Mouse (Mus musculus): ENCODE data around the gene Mamdc2. TPM values are rescaled to one million over a fixed set of nuclear protein-coding genes. Genes with fewer than 3 reads are reported as not detected.

The Mamdc2 gene
- total and polyA plus RNA-seq, 2 experiments: 1.5 to 2.1 TPM

GRCm38 (mm10) chr19:23361124-23361523 lies 87.1 kb downstream of the Mamdc2 start:
- peak; percentile 18 for DNase-seq (ENCODE audit: extremely low read depth, low read depth, low spot score)
- Histone ChIP-seq H3K9ac (ENCODE audit: low read depth, low read length) (no peak overlapping the region), H3K4me1 (ENCODE audit: control insufficient read depth, insufficient read depth, low read length) (no peaks in the 10 kb centered on the region), H3K36me3 (ENCODE audit: control insufficient read depth, insufficient read depth, low read length) (no peaks in the 10 kb centered on the region), H3K27me3 (ENCODE audit: control insufficient read depth, insufficient read depth, low read length) (no peaks in the 10 kb centered on the region), H3K4me3 (ENCODE audit: insufficient read depth, low read depth, low read length) (no peak overlapping the region), H3K27ac (replicated peaks; ENCODE audit: insufficient read depth, low read depth, low read length) (no peak overlapping the region; the same call in 1 of the 2 replicates), H3K79me2 (ENCODE audit: control insufficient read depth, insufficient read depth, low read length) (no peaks in the 10 kb centered on the region)
- TF ChIP-seq POLR2A (IDR thresholded peaks at IDR 0.05; ENCODE audit: extremely low read depth, insufficient read depth, low read length) (no peak), CTCF (IDR thresholded peaks at IDR 0.05; ENCODE audit: low read depth, low read length) (no peak)
- 68% methylated on average over 4 of the region's 4 CpGs for WGBS

GRCm38 (mm10) chr19:23360536-23360935 lies 87.7 kb downstream of the Mamdc2 start:
- no peaks in the 10 kb centered on the region for H3K36me3 ChIP-seq (ENCODE audit: control insufficient read depth, insufficient read depth, low read length)
- no peak overlapping the region for H3K4me3 ChIP-seq (ENCODE audit: insufficient read depth, low read depth, low read length)
- H3K79me2 ChIP-seq (ENCODE audit: control insufficient read depth, insufficient read depth, low read length): no peaks in the 10 kb centered on the region
- 83% methylated on average over 4 of the region's 4 CpGs for WGBS
- H3K27me3 ChIP-seq (ENCODE audit: control insufficient read depth, insufficient read depth, low read length): no peaks in the 10 kb centered on the region
- no peak overlapping the region for H3K9ac ChIP-seq (ENCODE audit: low read depth, low read length)
- peak; percentile 7 for DNase-seq (ENCODE audit: extremely low read depth, low read depth, low spot score)
- H3K4me1 ChIP-seq (ENCODE audit: control insufficient read depth, insufficient read depth, low read length): no peaks in the 10 kb centered on the region
- H3K27ac ChIP-seq (replicated peaks; ENCODE audit: insufficient read depth, low read depth, low read length): no peak overlapping the region
- TF ChIP-seq POLR2A (IDR thresholded peaks at IDR 0.05; ENCODE audit: extremely low read depth, insufficient read depth, low read length): no peak
- no peak for TF ChIP-seq CTCF (IDR thresholded peaks at IDR 0.05; ENCODE audit: low read depth, low read length)

- H3K27ac ChIP-seq (replicated peaks; ENCODE audit: insufficient read depth, low read depth, low read length): no peak overlapping the region
- H3K36me3 ChIP-seq (ENCODE audit: control insufficient read depth, insufficient read depth, low read length): no peaks in the 10 kb centered on the region
- H3K4me3 ChIP-seq (ENCODE audit: insufficient read depth, low read depth, low read length): no peak overlapping the region
- no peaks in the 10 kb centered on the region for H3K79me2 ChIP-seq (ENCODE audit: control insufficient read depth, insufficient read depth, low read length)
- peaks cover 2% of the 10 kb centered on the region; the same call in 1 of the 2 replicates for H3K4me1 ChIP-seq (ENCODE audit: control insufficient read depth, insufficient read depth, low read length)
- DNase-seq (ENCODE audit: extremely low read depth, low read depth, low spot score): no peak
- TF ChIP-seq CTCF (IDR thresholded peaks at IDR 0.05; ENCODE audit: low read depth, low read length): no peak
- TF ChIP-seq POLR2A (IDR thresholded peaks at IDR 0.05; ENCODE audit: extremely low read depth, insufficient read depth, low read length): no peak
- WGBS: 86% methylated on average over 5 of the region's 5 CpGs
- no peaks in the 10 kb centered on the region for H3K27me3 ChIP-seq (ENCODE audit: control insufficient read depth, insufficient read depth, low read length)
- H3K9ac ChIP-seq (ENCODE audit: low read depth, low read length): no peak overlapping the region
Observed at GRCm38 (mm10) chr19:23357253-23357652, 91.0 kb downstream of the Mamdc2 start.

GRCm38 (mm10) chr19:23354738-23355137 lies 93.5 kb downstream of the Mamdc2 start:
- no peaks in the 10 kb centered on the region for H3K36me3 ChIP-seq (ENCODE audit: control insufficient read depth, insufficient read depth, low read length)
- no peak overlapping the region for H3K9ac ChIP-seq (ENCODE audit: low read depth, low read length)
- H3K27me3 ChIP-seq (ENCODE audit: control insufficient read depth, insufficient read depth, low read length): no peaks in the 10 kb centered on the region
- H3K27ac ChIP-seq (replicated peaks; ENCODE audit: insufficient read depth, low read depth, low read length): no peak overlapping the region
- TF ChIP-seq CTCF (IDR thresholded peaks at IDR 0.05; ENCODE audit: low read depth, low read length) (no peak), POLR2A (IDR thresholded peaks at IDR 0.05; ENCODE audit: extremely low read depth, insufficient read depth, low read length) (no peak)
- H3K79me2 ChIP-seq (ENCODE audit: control insufficient read depth, insufficient read depth, low read length): no peaks in the 10 kb centered on the region
- peaks cover 2% of the 10 kb centered on the region; the same call in 1 of the 2 replicates for H3K4me1 ChIP-seq (ENCODE audit: control insufficient read depth, insufficient read depth, low read length)
- no peak for DNase-seq (ENCODE audit: extremely low read depth, low read depth, low spot score)
- 74% methylated on average over 6 of the region's 6 CpGs for WGBS
- no peak overlapping the region for H3K4me3 ChIP-seq (ENCODE audit: insufficient read depth, low read depth, low read length)

GRCm38 (mm10) chr19:23353881-23354401 lies 94.3 kb downstream of the Mamdc2 start:
- Histone ChIP-seq H3K4me3 (ENCODE audit: insufficient read depth, low read depth, low read length) (no peak overlapping the region), H3K36me3 (ENCODE audit: control insufficient read depth, insufficient read depth, low read length) (no peaks in the 10 kb centered on the region), H3K9ac (ENCODE audit: low read depth, low read length) (no peak overlapping the region), H3K4me1 (ENCODE audit: control insufficient read depth, insufficient read depth, low read length) (peaks cover 2% of the 10 kb centered on the region; the same call in 1 of the 2 replicates), H3K79me2 (ENCODE audit: control insufficient read depth, insufficient read depth, low read length) (no peaks in the 10 kb centered on the region), H3K27me3 (ENCODE audit: control insufficient read depth, insufficient read depth, low read length) (no peaks in the 10 kb centered on the region), H3K27ac (replicated peaks; ENCODE audit: insufficient read depth, low read depth, low read length) (no peak overlapping the region)
- no peak for TF ChIP-seq CTCF (IDR thresholded peaks at IDR 0.05; ENCODE audit: low read depth, low read length)
- TF ChIP-seq POLR2A (IDR thresholded peaks at IDR 0.05; ENCODE audit: extremely low read depth, insufficient read depth, low read length): no peak
- 41% methylated on average over 9 of the region's 9 CpGs for WGBS
- peak; percentile 56 for DNase-seq (ENCODE audit: extremely low read depth, low read depth, low spot score)

- no peak for DNase-seq (ENCODE audit: extremely low read depth, low read depth, low spot score)
- no peaks in the 10 kb centered on the region for H3K79me2 ChIP-seq (ENCODE audit: control insufficient read depth, insufficient read depth, low read length)
- H3K4me1 ChIP-seq (ENCODE audit: control insufficient read depth, insufficient read depth, low read length): peaks cover 2% of the 10 kb centered on the region; the same call in 1 of the 2 replicates
- H3K27ac ChIP-seq (replicated peaks; ENCODE audit: insufficient read depth, low read depth, low read length): peak overlapping the region; percentile 51; the same call in 1 of the 2 replicates
- no peaks in the 10 kb centered on the region for H3K27me3 ChIP-seq (ENCODE audit: control insufficient read depth, insufficient read depth, low read length)
- TF ChIP-seq POLR2A (IDR thresholded peaks at IDR 0.05; ENCODE audit: extremely low read depth, insufficient read depth, low read length) (no peak), CTCF (IDR thresholded peaks at IDR 0.05; ENCODE audit: low read depth, low read length) (no peak)
- no peaks in the 10 kb centered on the region for H3K36me3 ChIP-seq (ENCODE audit: control insufficient read depth, insufficient read depth, low read length)
- H3K4me3 ChIP-seq (ENCODE audit: insufficient read depth, low read depth, low read length): no peak overlapping the region
- H3K9ac ChIP-seq (ENCODE audit: low read depth, low read length): no peak overlapping the region
- 54% methylated on average over 8 of the region's 8 CpGs for WGBS
Observed at GRCm38 (mm10) chr19:23353161-23353560, 95.1 kb downstream of the Mamdc2 start.
